Mouse (Mus musculus): ENCODE data around the gene Ppm1k. TPM values are rescaled to one million over a fixed set of nuclear protein-coding genes. Genes with fewer than 3 reads are reported as not detected.

Ppm1k gene
- polyA plus RNA-seq (2012; rRNA removed) (4.0 and 4.2 TPM in 2 replicates), polyA plus RNA-seq (2014; fragmentation: Nextera tagmentation; extraction: Ambion mirVana) (3.4 and 4.7 TPM in 2 replicates)

GRCm38 (mm10) chr6:57535386-57535936, at the start of gene Ppm1k:
Ppm1k (minus strand) TSS chr6:57535468.
- Histone ChIP-seq H3K9me3 (ENCODE audit: control insufficient read depth, low read length) (no peaks in the 10 kb centered on the region), H3K9ac (ENCODE audit: low read depth, low read length, severe bottlenecking) (peak within 1 kb of the TSS; percentile 66), H3K27me3 (ENCODE audit: control insufficient read depth, insufficient read depth, low read length) (no peaks in the 10 kb centered on the region), H3K27ac (replicated peaks; ENCODE audit: low read depth, low read length) (peak within 1 kb of the TSS; percentile 77), H3K4me3 (replicated peaks; ENCODE audit: low read length) (peak within 1 kb of the TSS; percentile 60), H3K4me1 (ENCODE audit: control insufficient read depth, insufficient read depth, low read length) (0 out of 2 replicates have a peak, but pooled peaks cover 10% of the 10 kb centered on the region), H3K36me3 (ENCODE audit: control insufficient read depth, insufficient read depth, low read length) (no peaks in the 10 kb centered on the region), H3K4me2 (replicated peaks; ENCODE audit: low read depth, low read length, severe bottlenecking) (peak within 1 kb of the TSS; percentile 63)
- WGBS = 3% methylated on average over 24 of the region's 24 CpGs
- ATAC-seq (ENCODE audit: low FRiP score, low read depth) = peak; percentile 96
- peak; percentile 99 for DNase-seq (ENCODE audit: low spot score)
- TF ChIP-seq POLR2A (IDR thresholded peaks at IDR 0.05; ENCODE audit: borderline replicate concordance, extremely low read depth, insufficient read depth, insufficient read length) = peak; percentile 45; the same call in 1 of the 2 replicates

GRCm38 (mm10) chr6:57582356-57582755, 47.1 kb upstream of the Ppm1k start:
- H3K27me3 ChIP-seq (ENCODE audit: control insufficient read depth, insufficient read depth, low read length) = no peaks in the 10 kb centered on the region
- ATAC-seq (ENCODE audit: low FRiP score, low read depth) (no peak), DNase-seq (ENCODE audit: low spot score) (no peak)
- no peak overlapping the region for H3K27ac ChIP-seq (replicated peaks; ENCODE audit: low read depth, low read length)
- 0 out of 2 replicates have a peak, but pooled peaks cover 2% of the 10 kb centered on the region for H3K4me1 ChIP-seq (ENCODE audit: control insufficient read depth, insufficient read depth, low read length)
- H3K9ac ChIP-seq (ENCODE audit: low read depth, low read length, severe bottlenecking) = no peak overlapping the region
- WGBS = 76% methylated on average over 4 of the region's 4 CpGs
- H3K9me3 ChIP-seq (ENCODE audit: control insufficient read depth, low read length) = no peaks in the 10 kb centered on the region
- no peak for TF ChIP-seq POLR2A (IDR thresholded peaks at IDR 0.05; ENCODE audit: borderline replicate concordance, extremely low read depth, insufficient read depth, insufficient read length)
- H3K4me2 ChIP-seq (replicated peaks; ENCODE audit: low read depth, low read length, severe bottlenecking) = no peak overlapping the region
- H3K4me3 ChIP-seq (replicated peaks; ENCODE audit: low read length) = no peak overlapping the region
- no peaks in the 10 kb centered on the region for H3K36me3 ChIP-seq (ENCODE audit: control insufficient read depth, insufficient read depth, low read length)

- H3K36me3 ChIP-seq (ENCODE audit: control insufficient read depth, insufficient read depth, low read length) = no peaks in the 10 kb centered on the region
- DNase-seq (ENCODE audit: low spot score) (no peak), ATAC-seq (ENCODE audit: low FRiP score, low read depth) (no peak)
- H3K27me3 ChIP-seq (ENCODE audit: control insufficient read depth, insufficient read depth, low read length) = no peaks in the 10 kb centered on the region
- no peak overlapping the region for H3K9ac ChIP-seq (ENCODE audit: low read depth, low read length, severe bottlenecking)
- 0 out of 2 replicates have a peak, but pooled peaks cover 2% of the 10 kb centered on the region for H3K4me1 ChIP-seq (ENCODE audit: control insufficient read depth, insufficient read depth, low read length)
- H3K4me2 ChIP-seq (replicated peaks; ENCODE audit: low read depth, low read length, severe bottlenecking) = peak overlapping the region; percentile 80
- no peaks in the 10 kb centered on the region for H3K9me3 ChIP-seq (ENCODE audit: control insufficient read depth, low read length)
- no peak overlapping the region for H3K27ac ChIP-seq (replicated peaks; ENCODE audit: low read depth, low read length)
- H3K4me3 ChIP-seq (replicated peaks; ENCODE audit: low read length) = peak overlapping the region; percentile 52
- WGBS = 84% methylated on average over 12 of the region's 12 CpGs
- no peak for TF ChIP-seq POLR2A (IDR thresholded peaks at IDR 0.05; ENCODE audit: borderline replicate concordance, extremely low read depth, insufficient read depth, insufficient read length)
Observed at GRCm38 (mm10) chr6:57581595-57581994, 46.3 kb upstream of the Ppm1k start.

GRCm38 (mm10) chr6:57580881-57581548, 45.7 kb upstream of the Ppm1k start, which contains the start of gene Herc6:
Herc6 (plus strand) TSS chr6:57581000.
- Histone ChIP-seq H3K4me3 (replicated peaks; ENCODE audit: low read length) (peak within 1 kb of the TSS; percentile 52), H3K4me2 (replicated peaks; ENCODE audit: low read depth, low read length, severe bottlenecking) (peak within 1 kb of the TSS; percentile 80), H3K27ac (replicated peaks; ENCODE audit: low read depth, low read length) (peak within 1 kb of the TSS; percentile 65; the same call in 1 of the 2 replicates), H3K4me1 (ENCODE audit: control insufficient read depth, insufficient read depth, low read length) (0 out of 2 replicates have a peak, but pooled peaks cover 2% of the 10 kb centered on the region), H3K9ac (ENCODE audit: low read depth, low read length, severe bottlenecking) (peak within 1 kb of the TSS; percentile 69), H3K36me3 (ENCODE audit: control insufficient read depth, insufficient read depth, low read length) (no peaks in the 10 kb centered on the region), H3K27me3 (ENCODE audit: control insufficient read depth, insufficient read depth, low read length) (no peaks in the 10 kb centered on the region), H3K9me3 (ENCODE audit: control insufficient read depth, low read length) (no peaks in the 10 kb centered on the region)
- no peak for TF ChIP-seq POLR2A (IDR thresholded peaks at IDR 0.05; ENCODE audit: borderline replicate concordance, extremely low read depth, insufficient read depth, insufficient read length)
- ATAC-seq (ENCODE audit: low FRiP score, low read depth) (no peak; the same call in 1 of the 2 replicates), DNase-seq (ENCODE audit: low spot score) (peak; percentile 61)
- WGBS = 1% methylated on average over 16 of the region's 16 CpGs

GRCm38 (mm10) chr6:57571587-57571986, 36.3 kb upstream of the Ppm1k start:
- Histone ChIP-seq H3K36me3 (ENCODE audit: control insufficient read depth, insufficient read depth, low read length) (no peaks in the 10 kb centered on the region), H3K9me3 (ENCODE audit: control insufficient read depth, low read length) (no peaks in the 10 kb centered on the region), H3K9ac (ENCODE audit: low read depth, low read length, severe bottlenecking) (no peak overlapping the region), H3K4me1 (ENCODE audit: control insufficient read depth, insufficient read depth, low read length) (no peaks in the 10 kb centered on the region), H3K4me2 (replicated peaks; ENCODE audit: low read depth, low read length, severe bottlenecking) (no peak overlapping the region), H3K4me3 (replicated peaks; ENCODE audit: low read length) (no peak overlapping the region), H3K27ac (replicated peaks; ENCODE audit: low read depth, low read length) (no peak overlapping the region), H3K27me3 (ENCODE audit: control insufficient read depth, insufficient read depth, low read length) (no peaks in the 10 kb centered on the region)
- no peak for TF ChIP-seq POLR2A (IDR thresholded peaks at IDR 0.05; ENCODE audit: borderline replicate concordance, extremely low read depth, insufficient read depth, insufficient read length)
- DNase-seq (ENCODE audit: low spot score) (no peak), ATAC-seq (ENCODE audit: low FRiP score, low read depth) (no peak)

Data from limb, embryonic 14.5 days (tissue).